Mouse (Mus musculus) liver, embryonic 13.5 days (tissue): ENCODE data around the gene Terf2. TPM values are rescaled to one million over a fixed set of nuclear protein-coding genes. Genes with fewer than 3 reads are reported as not detected.
A peak's percentile ranks its signal among the peaks of the same experiment; 100 is the strongest.

Experiments used
- ATAC-seq: fragments of 200-750 bp; cut with Nextera tagmentation; 2 replicates; pipeline ENCODE4 v1.8.0; 2017; ENCODE audit warnings: low read depth, mild to moderate bottlenecking, moderate number of reproducible peaks, moderate library complexity
- DNase-seq: peaks from one replicate; pipeline ENCODE4 v3.0.0; 2022
- H3K27ac ChIP-seq: fragments of 300-500 bp; sonication (generic); 2 replicates; pipeline ENCODE4 v1.5.1; 2015; ENCODE audit warnings: moderate library complexity, mild to moderate bottlenecking, inconsistent platforms
- H3K27me3 ChIP-seq: fragments of 300-500 bp; sonication (generic); 2 replicates; pipeline ENCODE4 v1.6.1; 2015; ENCODE audit warnings: mild to moderate bottlenecking, inconsistent platforms
- H3K36me3 ChIP-seq: fragments of 300-500 bp; sonication (generic); 2 replicates; pipeline ENCODE4 v1.6.1; 2015; ENCODE audit warnings: mild to moderate bottlenecking, inconsistent platforms
- H3K4me1 ChIP-seq: fragments of 300-500 bp; sonication (generic); replicated peaks from 2 replicates; pipeline ENCODE4 v1.6.1; 2015; ENCODE audit warnings: inconsistent platforms
- H3K4me2 ChIP-seq: fragments of 300-500 bp; sonication (generic); 2 replicates; pipeline ENCODE4 v1.6.1; 2015; ENCODE audit warnings: inconsistent platforms, mild to moderate bottlenecking, moderate library complexity
- H3K4me3 ChIP-seq: fragments of 300-500 bp; sonication (generic); replicated peaks from 2 replicates; pipeline ENCODE4 v1.5.1; 2015; ENCODE audit warnings: mild to moderate bottlenecking, inconsistent platforms
- H3K9ac ChIP-seq: fragments of 300-500 bp; sonication (generic); 2 replicates; pipeline ENCODE4 v1.6.1; 2015; ENCODE audit warnings: mild to moderate bottlenecking, inconsistent platforms
- H3K9me3 ChIP-seq: fragments of 300-500 bp; sonication (generic); replicated peaks from 2 replicates; pipeline ENCODE4 v1.6.1; 2016; ENCODE audit warnings: inconsistent platforms
- WGBS: fragments of 180-500 bp; shearing (Covaris S2); methylation state at CpG from one replicate; pipeline ENCODE4 v1.1.7; 2015; ENCODE audit not compliant: insufficient replicate concordance; 5-methylcytosine and 5-hydroxymethylcytosine counted together
- polyA plus RNA-seq: library from polyadenylated mRNA; unstranded; fragments of >200 nt; fragmentation: Nextera tagmentation; extraction: Ambion mirVana; gene quantifications from 2 replicates; pipeline ENCODE4 v1.2.1, GENCODE M21; 2015

The Terf2 gene
- 8.1 and 9.3 TPM in 2 replicates for polyA plus RNA-seq

- DNase-seq, result peak; percentile 87
- H3K27me3 ChIP-seq, result no peaks in the 10 kb centered on the region
- peak within 1 kb of the TSS; percentile 83 for H3K4me3 ChIP-seq
- peaks cover 26% of the 10 kb centered on the region for H3K4me1 ChIP-seq
- WGBS, result 3% methylated on average over 36 of the region's 39 CpGs
- H3K27ac ChIP-seq, result peak within 1 kb of the TSS; percentile 95
- H3K9me3 ChIP-seq, result no peaks in the 10 kb centered on the region
- peak within 1 kb of the TSS; percentile 75 for H3K4me2 ChIP-seq
- peak; percentile 93 for ATAC-seq
- peak within 1 kb of the TSS; percentile 95 for H3K9ac ChIP-seq
- H3K36me3 ChIP-seq, result peaks cover 21% of the 10 kb centered on the region
Measured at GRCm38 (mm10) chr8:107096366-107097036, at the start of gene Terf2. Gene Terf2 (minus strand): TSS chr8:107096547.

GRCm38 (mm10) chr8:107143501-107143900 lies 47.2 kb upstream of the Terf2 start:
- 46% methylated on average over 4 of the region's 4 CpGs for WGBS

GRCm38 (mm10) chr8:107142539-107142938 lies 46.2 kb upstream of the Terf2 start:
- H3K27ac ChIP-seq, result no peak overlapping the region
- no peaks in the 10 kb centered on the region for H3K27me3 ChIP-seq
- H3K4me1 ChIP-seq, result peaks cover 14% of the 10 kb centered on the region
- DNase-seq, result no peak
- H3K9me3 ChIP-seq, result no peaks in the 10 kb centered on the region
- H3K9ac ChIP-seq, result no peak overlapping the region
- no peak overlapping the region for H3K4me3 ChIP-seq
- WGBS, result 80% methylated on average over 4 of the region's 4 CpGs
- ATAC-seq, result no peak
- H3K4me2 ChIP-seq, result no peak overlapping the region
- H3K36me3 ChIP-seq, result no peaks in the 10 kb centered on the region

More at GRCm38 (mm10) chr8:107143501-107143900, 47.2 kb upstream of the Terf2 start:
- Histone ChIP-seq H3K4me1 (peaks cover 14% of the 10 kb centered on the region), H3K9me3 (no peaks in the 10 kb centered on the region), H3K4me2 (no peak overlapping the region), H3K9ac (no peak overlapping the region), H3K4me3 (no peak overlapping the region), H3K27ac (no peak overlapping the region), H3K27me3 (no peaks in the 10 kb centered on the region), H3K36me3 (no peaks in the 10 kb centered on the region)
- ATAC-seq (no peak), DNase-seq (no peak)

- H3K9ac ChIP-seq, result no peak overlapping the region
- no peak for DNase-seq
- ATAC-seq, result peak; percentile 97
Measured at GRCm38 (mm10) chr8:107139704-107140470, 43.5 kb upstream of the Terf2 start.

GRCm38 (mm10) chr8:107138338-107138737 lies 42.0 kb upstream of the Terf2 start:
- Histone ChIP-seq H3K9ac (no peak overlapping the region), H3K4me2 (no peak overlapping the region), H3K27ac (no peak overlapping the region), H3K9me3 (no peaks in the 10 kb centered on the region), H3K4me3 (no peak overlapping the region), H3K4me1 (peaks cover 14% of the 10 kb centered on the region), H3K36me3 (no peaks in the 10 kb centered on the region), H3K27me3 (no peaks in the 10 kb centered on the region)
- WGBS, result 80% methylated on average over 5 of the region's 5 CpGs
- DNase-seq, result no peak
- no peak for ATAC-seq

More at GRCm38 (mm10) chr8:107139704-107140470, 43.5 kb upstream of the Terf2 start:
- 0 out of 2 replicates have a peak overlapping the region, but pooled peaks have one; percentile 8 for H3K4me2 ChIP-seq
- no peaks in the 10 kb centered on the region for H3K27me3 ChIP-seq
- H3K9me3 ChIP-seq, result no peaks in the 10 kb centered on the region
- 38% methylated on average over 12 of the region's 13 CpGs for WGBS
- peaks cover 14% of the 10 kb centered on the region for H3K4me1 ChIP-seq
- H3K27ac ChIP-seq, result peak overlapping the region; percentile 69
- H3K36me3 ChIP-seq, result no peaks in the 10 kb centered on the region
- H3K4me3 ChIP-seq, result no peak overlapping the region

GRCm38 (mm10) chr8:107137591-107137990 lies 41.2 kb upstream of the Terf2 start:
- no peak overlapping the region for H3K4me2 ChIP-seq
- 84% methylated on average over 6 of the region's 6 CpGs for WGBS
- no peak overlapping the region for H3K9ac ChIP-seq
- peaks cover 14% of the 10 kb centered on the region for H3K4me1 ChIP-seq
- ATAC-seq (no peak), DNase-seq (no peak)
- H3K27ac ChIP-seq, result no peak overlapping the region
- H3K9me3 ChIP-seq, result no peaks in the 10 kb centered on the region
- peaks cover 6% of the 10 kb centered on the region; the same call in 1 of the 2 replicates for H3K27me3 ChIP-seq
- no peak overlapping the region for H3K4me3 ChIP-seq
- H3K36me3 ChIP-seq, result no peaks in the 10 kb centered on the region

- DNase-seq, result no peak
- Histone ChIP-seq H3K4me3 (no peak overlapping the region), H3K27ac (no peak overlapping the region), H3K4me2 (no peak overlapping the region), H3K36me3 (no peaks in the 10 kb centered on the region), H3K4me1 (peaks cover 14% of the 10 kb centered on the region), H3K9ac (no peak overlapping the region), H3K9me3 (no peaks in the 10 kb centered on the region), H3K27me3 (peaks cover 6% of the 10 kb centered on the region; the same call in 1 of the 2 replicates)
- WGBS, result 66% methylated on average over 8 of the region's 8 CpGs
- ATAC-seq, result no peak
Measured at GRCm38 (mm10) chr8:107136003-107136612, 39.8 kb upstream of the Terf2 start.

GRCm38 (mm10) chr8:107133881-107134280 lies 37.5 kb upstream of the Terf2 start:
- Histone ChIP-seq H3K4me2 (no peak overlapping the region), H3K27me3 (peaks cover 6% of the 10 kb centered on the region; the same call in 1 of the 2 replicates), H3K27ac (no peak overlapping the region), H3K4me3 (no peak overlapping the region), H3K36me3 (no peaks in the 10 kb centered on the region), H3K4me1 (0 out of 2 replicates have a peak, but pooled peaks cover 2% of the 10 kb centered on the region), H3K9ac (no peak overlapping the region), H3K9me3 (no peaks in the 10 kb centered on the region)
- 61% methylated on average over 6 of the region's 6 CpGs for WGBS
- DNase-seq (no peak), ATAC-seq (no peak)

- H3K36me3 ChIP-seq, result no peaks in the 10 kb centered on the region
- ATAC-seq, result no peak
- no peak overlapping the region for H3K4me3 ChIP-seq
- H3K27ac ChIP-seq, result no peak overlapping the region
- WGBS, result 72% methylated on average over 24 of the region's 24 CpGs
- no peaks in the 10 kb centered on the region for H3K9me3 ChIP-seq
- H3K4me1 ChIP-seq, result 0 out of 2 replicates have a peak, but pooled peaks cover 2% of the 10 kb centered on the region
- H3K9ac ChIP-seq, result no peak overlapping the region
- H3K27me3 ChIP-seq, result peaks cover 6% of the 10 kb centered on the region; the same call in 1 of the 2 replicates
- H3K4me2 ChIP-seq, result no peak overlapping the region
- DNase-seq, result no peak
Measured at GRCm38 (mm10) chr8:107132581-107133491, 36.5 kb upstream of the Terf2 start.

- H3K9me3 ChIP-seq, result no peaks in the 10 kb centered on the region
- 71% methylated on average over 6 of the region's 6 CpGs for whole genome bisulfite sequencing
- no peaks in the 10 kb centered on the region for H3K36me3 ChIP-seq
- peaks cover 6% of the 10 kb centered on the region; the same call in 1 of the 2 replicates for H3K27me3 ChIP-seq
- H3K27ac ChIP-seq, result no peak overlapping the region
- H3K4me3 ChIP-seq, result no peak overlapping the region
- DNase-seq, result no peak
- H3K9ac ChIP-seq, result no peak overlapping the region
- H3K4me2 ChIP-seq, result no peak overlapping the region
- no peak for ATAC-seq
- H3K4me1 ChIP-seq, result 0 out of 2 replicates have a peak, but pooled peaks cover 2% of the 10 kb centered on the region
Measured at GRCm38 (mm10) chr8:107130028-107130427, 33.7 kb upstream of the Terf2 start.
